Mouse (Mus musculus) liver, embryonic 16.5 days (tissue): ENCODE data around the gene Zfp362. TPM values are rescaled to one million over a fixed set of nuclear protein-coding genes. Genes with fewer than 3 reads are reported as not detected.

Source experiments
- ATAC-seq: fragments of 200-750 bp; cut with Nextera tagmentation; 2 replicates; pipeline ENCODE4 v1.8.0; 2017; ENCODE audit warnings: low read depth, mild to moderate bottlenecking, moderate number of reproducible peaks, moderate library complexity
- H3K27ac ChIP-seq: fragments of 300-500 bp; sonication (generic); 2 replicates; pipeline ENCODE4 v1.5.1; 2014; ENCODE audit warnings: mild to moderate bottlenecking, low read length
- H3K27me3 ChIP-seq: fragments of 300-500 bp; sonication (generic); 2 replicates; pipeline ENCODE4 v1.6.1; 2014; ENCODE audit warnings: low read depth, low read length, mixed read lengths; ENCODE audit not compliant: control insufficient read depth, insufficient read depth
- H3K36me3 ChIP-seq: fragments of 300-500 bp; sonication (generic); 2 replicates; pipeline ENCODE4 v1.6.1; 2014; ENCODE audit warnings: mild to moderate bottlenecking; ENCODE audit not compliant: control insufficient read depth, insufficient read depth
- H3K4me1 ChIP-seq: fragments of 300-500 bp; sonication (generic); 2 replicates; pipeline ENCODE4 v1.6.1; 2014; ENCODE audit warnings: low read depth, low read length, mixed read lengths; ENCODE audit not compliant: control insufficient read depth
- H3K4me2 ChIP-seq: fragments of 300-500 bp; sonication (generic); 2 replicates; pipeline ENCODE4 v1.6.1; 2014; ENCODE audit warnings: low read depth, low read length, mixed read lengths
- H3K4me3 ChIP-seq: fragments of 300-500 bp; sonication (generic); 2 replicates; pipeline ENCODE4 v1.5.1; 2014; ENCODE audit warnings: low read depth, mild to moderate bottlenecking, low read length
- H3K9ac ChIP-seq: fragments of 300-500 bp; sonication (generic); 2 replicates; pipeline ENCODE4 v1.6.1; 2014; ENCODE audit warnings: low read depth, low read length
- H3K9me3 ChIP-seq: fragments of 300-500 bp; sonication (generic); replicated peaks from 2 replicates; pipeline ENCODE4 v1.6.1; 2016; ENCODE audit warnings: low read length; ENCODE audit not compliant: control insufficient read depth
- WGBS: fragments of 180-500 bp; shearing (Covaris S2); extraction: QIAGEN DNeasy Blood & Tissue Kit; methylation state at CpG from one replicate; pipeline ENCODE4 v1.1.7; 2014; ENCODE audit not compliant: insufficient replicate concordance; 5-methylcytosine and 5-hydroxymethylcytosine counted together
- polyA plus RNA-seq: library from polyadenylated mRNA; unstranded; fragments of >200 nt; fragmentation: Nextera tagmentation; extraction: Ambion mirVana; gene quantifications from 2 replicates; pipeline ENCODE4 v1.2.1, GENCODE M21; 2015

The Zfp362 gene
- polyA plus RNA-seq, 1 experiment from 2014 or later = 5.2 TPM

DNA sequence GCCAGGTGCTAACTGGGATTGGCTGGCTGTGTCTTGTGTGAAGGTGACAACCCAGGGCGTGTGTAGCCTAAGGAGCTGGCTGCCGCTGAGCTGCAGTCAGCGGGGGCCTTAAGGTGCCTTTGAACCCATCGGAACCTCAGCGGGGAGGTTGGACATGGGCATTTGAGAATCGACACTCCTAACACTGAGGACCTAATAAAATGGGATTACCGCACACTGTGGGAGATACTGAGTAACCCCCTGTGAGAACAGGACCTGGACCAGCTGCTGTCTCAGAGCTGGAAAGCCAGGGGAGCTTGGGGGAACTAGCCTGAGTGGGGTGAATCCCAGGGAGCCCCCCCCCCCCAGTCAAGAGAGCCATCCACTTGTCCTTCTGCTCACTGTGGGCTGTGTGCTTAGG is 52.3 kb downstream of the Zfp362 start:
- WGBS = 93% methylated on average over 7 of the region's 7 CpGs
- H3K27ac ChIP-seq = no peak overlapping the region
- H3K4me3 ChIP-seq = no peak overlapping the region
- no peak for ATAC-seq
- H3K4me2 ChIP-seq = no peak overlapping the region
- no peaks in the 10 kb centered on the region for H3K4me1 ChIP-seq
- H3K27me3 ChIP-seq = no peaks in the 10 kb centered on the region
- peaks cover 21% of the 10 kb centered on the region for H3K36me3 ChIP-seq
- H3K9ac ChIP-seq = no peak overlapping the region
- no peaks in the 10 kb centered on the region for H3K9me3 ChIP-seq

DNA sequence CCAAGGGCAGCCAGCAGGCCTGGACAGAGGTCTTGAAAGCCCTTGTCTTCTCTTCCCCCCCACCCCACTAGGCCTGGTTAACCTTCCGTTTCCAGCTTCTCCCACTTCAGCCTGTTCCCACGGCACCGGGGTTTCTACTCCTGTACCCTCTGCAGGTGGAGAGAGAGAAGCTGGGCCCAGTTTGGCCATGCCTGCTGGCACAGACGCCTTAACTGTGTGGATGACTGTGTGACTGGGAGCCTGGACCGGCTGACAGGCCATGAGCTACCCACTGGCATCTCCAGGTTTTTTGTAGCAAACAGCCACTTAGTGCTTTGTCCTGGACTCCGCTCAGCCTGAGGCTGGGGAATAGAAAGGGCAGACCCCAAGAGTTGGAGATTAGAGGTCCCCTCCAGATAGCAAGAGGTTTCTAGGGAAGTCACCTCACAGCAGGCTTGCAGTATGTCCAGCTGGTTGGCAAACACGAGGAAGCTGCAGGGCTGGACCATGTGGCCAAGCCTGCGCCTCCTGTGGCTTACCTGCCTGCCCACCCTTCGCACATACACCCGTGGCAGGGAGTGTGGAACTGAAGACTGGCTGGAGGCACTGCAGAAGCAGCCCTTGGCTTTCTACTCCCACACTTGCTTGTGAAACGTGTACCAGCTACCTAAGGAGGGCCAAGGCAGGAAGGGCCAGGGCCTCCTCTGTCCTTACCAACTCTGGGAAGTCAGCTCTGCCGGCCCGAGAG is 53.7 kb downstream of the Zfp362 start:
- no peaks in the 10 kb centered on the region for H3K4me1 ChIP-seq
- no peaks in the 10 kb centered on the region for H3K27me3 ChIP-seq
- no peaks in the 10 kb centered on the region for H3K9me3 ChIP-seq
- no peak overlapping the region for H3K4me2 ChIP-seq
- H3K4me3 ChIP-seq = no peak overlapping the region
- no peak for ATAC-seq
- H3K36me3 ChIP-seq = peaks cover 32% of the 10 kb centered on the region
- no peak overlapping the region for H3K9ac ChIP-seq
- no peak overlapping the region for H3K27ac ChIP-seq
- WGBS = 77% methylated on average over 13 of the region's 13 CpGs

DNA sequence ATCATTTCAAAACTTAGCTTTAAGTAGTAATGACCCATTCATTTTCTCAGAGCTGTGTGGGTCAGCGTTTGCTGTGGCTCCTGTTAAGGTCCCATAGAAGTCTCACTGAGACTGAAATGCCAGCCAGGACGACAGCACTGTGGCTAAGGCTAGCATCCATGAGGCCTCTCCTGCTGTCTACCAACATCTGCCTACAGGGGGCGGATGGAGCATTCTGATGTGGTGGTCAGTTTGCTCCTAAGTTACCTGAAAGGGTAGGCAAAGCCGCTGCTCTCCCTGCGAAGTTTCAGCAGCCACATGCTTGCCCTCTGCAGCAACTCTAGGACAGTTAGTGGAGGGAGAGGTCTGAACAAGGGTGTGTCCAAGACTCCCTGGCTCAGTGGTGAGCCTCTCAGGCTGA is 54.8 kb downstream of the Zfp362 start:
- Histone ChIP-seq H3K4me1 (no peaks in the 10 kb centered on the region), H3K9ac (no peak overlapping the region), H3K9me3 (no peaks in the 10 kb centered on the region), H3K4me3 (no peak overlapping the region), H3K27me3 (no peaks in the 10 kb centered on the region), H3K36me3 (peaks cover 36% of the 10 kb centered on the region), H3K4me2 (no peak overlapping the region), H3K27ac (no peak overlapping the region)
- 64% methylated on average over 5 of the region's 5 CpGs for WGBS
- ATAC-seq = no peak

DNA sequence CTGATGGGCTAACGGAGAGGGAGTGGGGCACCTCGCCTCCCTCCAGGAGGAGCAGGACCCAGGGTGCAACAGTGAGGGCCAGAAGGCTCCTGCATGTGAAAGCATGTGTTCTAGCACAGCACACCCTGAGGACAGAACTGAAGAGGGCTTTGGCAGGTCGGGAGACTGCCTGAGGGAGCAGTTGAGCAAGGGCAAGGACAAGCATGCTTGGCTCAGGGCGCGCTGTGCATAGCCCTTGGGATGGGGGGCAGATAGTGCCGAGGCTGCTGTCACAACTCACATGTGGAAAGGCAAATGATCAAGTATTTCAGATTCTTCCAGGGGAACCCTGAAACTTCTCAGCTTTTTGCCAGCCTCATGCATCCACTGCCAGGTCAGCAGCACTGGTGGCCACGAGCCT is 57.5 kb downstream of the Zfp362 start:
- no peak for ATAC-seq
- H3K4me3 ChIP-seq = no peak overlapping the region
- no peak overlapping the region for H3K9ac ChIP-seq
- peaks cover 46% of the 10 kb centered on the region for H3K36me3 ChIP-seq
- H3K27me3 ChIP-seq = no peaks in the 10 kb centered on the region
- H3K9me3 ChIP-seq = no peaks in the 10 kb centered on the region
- 83% methylated on average over 7 of the region's 7 CpGs for WGBS
- H3K4me1 ChIP-seq = no peaks in the 10 kb centered on the region
- no peak overlapping the region for H3K27ac ChIP-seq
- no peak overlapping the region for H3K4me2 ChIP-seq

DNA sequence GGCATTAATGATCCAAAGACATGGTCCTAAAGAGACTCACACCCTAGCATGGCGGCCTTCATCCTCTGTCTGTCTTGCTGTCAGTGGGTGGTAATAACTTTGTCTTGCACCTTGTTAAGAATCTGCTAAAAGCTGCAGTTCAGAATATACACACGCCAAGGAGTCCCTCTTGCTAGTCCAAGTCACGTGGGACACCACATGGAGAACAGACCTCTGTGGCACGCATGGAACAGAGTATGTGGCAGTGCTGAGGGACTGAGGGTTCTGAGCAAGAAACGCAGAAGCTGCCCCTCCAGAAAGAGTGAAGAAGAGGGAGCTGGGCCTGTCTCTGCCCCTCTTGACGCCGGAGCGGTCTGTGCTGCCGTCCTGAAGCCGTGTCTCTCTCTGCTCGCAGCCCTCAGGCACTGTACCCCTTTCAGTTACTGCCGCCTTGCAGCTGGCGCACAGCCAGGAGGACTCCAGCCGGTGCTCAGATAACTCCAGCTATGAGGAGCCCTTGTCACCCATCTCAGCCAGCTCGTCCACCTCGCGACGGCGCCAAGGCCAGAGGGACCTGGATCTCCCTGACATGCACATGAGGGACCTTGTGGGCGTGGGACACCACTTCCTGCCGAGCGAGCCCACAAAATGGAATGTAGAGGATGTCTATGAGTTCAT is 58.1 kb downstream of the Zfp362 start:
- Histone ChIP-seq H3K9ac (no peak overlapping the region), H3K4me3 (no peak overlapping the region), H3K27me3 (no peaks in the 10 kb centered on the region), H3K27ac (no peak overlapping the region), H3K4me2 (no peak overlapping the region), H3K4me1 (no peaks in the 10 kb centered on the region; the same call in 1 of the 2 replicates), H3K9me3 (no peaks in the 10 kb centered on the region), H3K36me3 (peaks cover 46% of the 10 kb centered on the region)
- 70% methylated on average over 22 of the region's 22 CpGs for WGBS
- ATAC-seq = no peak

DNA sequence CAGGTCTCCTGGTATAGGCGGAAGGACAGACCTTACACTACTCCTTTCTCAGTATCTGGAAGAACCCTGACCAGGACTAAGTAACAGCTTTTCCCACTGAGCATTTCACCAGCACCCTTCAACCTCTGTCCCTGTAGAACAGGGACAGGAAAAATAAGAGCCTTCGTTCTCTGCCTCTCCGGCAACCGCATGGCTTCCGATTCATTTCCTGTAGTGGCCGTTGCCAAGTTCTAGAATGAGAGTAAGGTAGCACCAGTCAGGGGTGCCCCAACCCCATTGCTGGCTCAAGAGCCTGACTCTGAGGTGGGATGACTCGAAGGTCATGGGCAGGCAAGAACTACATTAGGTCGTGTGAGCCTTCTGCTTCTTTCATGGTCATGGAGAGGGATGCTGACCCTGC is 60.7 kb downstream of the Zfp362 start:
- H3K36me3 ChIP-seq = peaks cover 31% of the 10 kb centered on the region
- H3K4me1 ChIP-seq = no peaks in the 10 kb centered on the region; the same call in 1 of the 2 replicates
- 74% methylated on average over 8 of the region's 8 CpGs for WGBS
- no peaks in the 10 kb centered on the region for H3K27me3 ChIP-seq
- H3K4me2 ChIP-seq = no peak overlapping the region
- H3K4me3 ChIP-seq = no peak overlapping the region
- no peak overlapping the region for H3K27ac ChIP-seq
- ATAC-seq = no peak
- H3K9ac ChIP-seq = no peak overlapping the region
- H3K9me3 ChIP-seq = no peaks in the 10 kb centered on the region

DNA sequence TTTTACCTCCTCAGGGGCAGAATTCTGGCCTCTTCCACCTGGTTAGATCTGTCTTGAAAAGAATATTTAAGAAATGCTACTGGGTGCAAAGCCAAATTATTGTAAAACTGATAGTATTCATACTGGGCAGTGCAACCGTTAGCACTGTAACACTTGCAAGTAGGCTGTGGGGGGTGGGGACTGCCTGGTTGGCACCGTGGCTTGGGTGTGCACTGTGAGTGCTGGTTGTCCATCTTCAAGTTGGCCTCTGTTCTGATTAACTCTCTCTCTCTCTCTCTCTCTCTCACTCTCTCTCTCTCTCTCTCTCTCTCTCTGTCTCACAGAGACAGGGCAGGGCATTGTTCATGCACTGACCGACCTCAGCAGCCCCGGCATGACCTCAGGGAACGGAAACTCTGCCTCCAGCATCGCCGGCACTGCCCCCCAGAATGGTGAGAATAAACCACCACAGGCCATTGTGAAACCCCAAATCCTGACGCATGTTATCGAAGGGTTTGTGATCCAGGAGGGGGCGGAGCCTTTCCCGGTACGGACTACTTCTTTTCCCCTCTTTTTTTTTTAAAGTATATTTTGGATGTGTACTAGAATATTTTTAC is 62.7 kb downstream of the Zfp362 start:
- Histone ChIP-seq H3K9me3 (no peaks in the 10 kb centered on the region), H3K4me2 (no peak overlapping the region), H3K4me1 (no peaks in the 10 kb centered on the region; the same call in 1 of the 2 replicates), H3K36me3 (peaks cover 21% of the 10 kb centered on the region), H3K9ac (no peak overlapping the region), H3K27ac (no peak overlapping the region), H3K27me3 (no peaks in the 10 kb centered on the region), H3K4me3 (no peak overlapping the region)
- ATAC-seq = no peak
- 77% methylated on average over 12 of the region's 12 CpGs for WGBS

DNA sequence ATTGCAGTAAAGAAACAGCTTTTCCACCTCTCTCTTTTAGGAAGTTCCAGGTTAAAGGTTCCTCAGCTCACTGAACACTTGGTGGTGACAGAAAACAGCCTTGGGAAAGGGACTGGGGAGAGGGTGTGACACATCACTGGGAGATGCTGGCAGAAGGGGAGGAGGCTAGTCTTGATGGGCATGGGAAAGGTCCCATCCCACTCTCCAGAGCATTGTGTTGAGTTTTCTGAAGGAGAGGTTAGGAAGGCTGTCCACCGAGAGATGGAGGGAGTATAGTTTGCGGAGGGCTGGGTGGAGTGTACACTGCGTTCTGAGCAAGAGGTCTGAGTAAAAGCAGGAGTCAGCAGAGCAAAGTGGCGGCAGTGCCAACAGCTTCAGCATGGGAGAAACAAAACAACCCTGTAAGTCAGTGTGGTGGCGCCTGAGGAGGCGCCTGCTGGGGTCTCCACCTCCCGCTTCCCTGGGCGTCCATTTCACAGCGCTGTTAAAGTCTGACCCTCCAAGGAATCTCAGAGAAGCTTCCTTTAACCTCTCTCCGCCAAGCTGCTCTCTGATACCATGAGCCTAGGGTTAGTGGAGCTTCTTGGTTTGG is 63.4 kb downstream of the Zfp362 start:
- no peaks in the 10 kb centered on the region for H3K27me3 ChIP-seq
- no peak overlapping the region for H3K9ac ChIP-seq
- no peaks in the 10 kb centered on the region; the same call in 1 of the 2 replicates for H3K4me1 ChIP-seq
- H3K4me2 ChIP-seq = no peak overlapping the region
- no peak overlapping the region for H3K4me3 ChIP-seq
- WGBS = 80% methylated on average over 10 of the region's 10 CpGs
- peaks cover 17% of the 10 kb centered on the region for H3K36me3 ChIP-seq
- H3K9me3 ChIP-seq = no peaks in the 10 kb centered on the region
- no peak overlapping the region for H3K27ac ChIP-seq
- no peak for ATAC-seq

DNA sequence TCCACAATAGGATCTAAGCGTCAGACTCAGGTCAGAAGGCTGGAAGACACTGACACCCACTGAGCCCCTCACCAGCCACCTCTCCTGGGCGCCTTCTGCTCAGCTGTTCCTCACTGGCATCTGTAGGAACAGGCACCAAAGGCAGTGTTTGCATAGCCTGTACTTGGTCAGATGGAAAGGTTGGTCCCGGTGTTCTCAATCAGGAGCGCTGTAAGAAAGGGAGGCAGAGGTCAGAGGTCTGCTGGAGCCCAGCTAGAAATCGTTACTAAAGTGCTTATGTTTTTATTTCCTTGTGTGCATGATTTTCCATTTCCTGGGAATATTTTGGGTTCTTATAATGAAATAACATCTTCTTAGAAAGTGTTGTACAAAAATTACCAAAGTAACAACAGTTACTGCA is 63.9 kb downstream of the Zfp362 start:
- Histone ChIP-seq H3K9ac (no peak overlapping the region), H3K27me3 (no peaks in the 10 kb centered on the region), H3K4me1 (peaks cover 5% of the 10 kb centered on the region; the same call in 1 of the 2 replicates), H3K4me3 (no peak overlapping the region), H3K9me3 (no peaks in the 10 kb centered on the region), H3K4me2 (no peak overlapping the region), H3K36me3 (peaks cover 11% of the 10 kb centered on the region), H3K27ac (no peak overlapping the region)
- no peak for ATAC-seq
- 63% methylated on average over 5 of the region's 5 CpGs for WGBS
